Mouse (Mus musculus) heart, embryonic 15.5 days (tissue): Measurements from ENCODE around the gene Lpcat2. TPM values are rescaled to one million over a fixed set of nuclear protein-coding genes. Genes with fewer than 3 reads are reported as not detected.

Experiments
- ATAC-seq: fragments of 200-750 bp; cut with Nextera tagmentation; replicated peaks from 2 replicates; pipeline ENCODE4 v1.8.0; 2017; ENCODE audit warnings: low read depth, moderate TSS enrichment; ENCODE audit not compliant: insufficient number of reproducible peaks, insufficient read depth, low FRiP score
- H3K27ac ChIP-seq: fragments of 300-500 bp; sonication (generic); 2 replicates; pipeline ENCODE4 v1.5.1; 2015; ENCODE audit warnings: mild to moderate bottlenecking, inconsistent platforms
- H3K27me3 ChIP-seq: fragments of 300-500 bp; sonication (generic); 2 replicates; pipeline ENCODE4 v1.6.1; 2015; ENCODE audit warnings: inconsistent platforms
- H3K36me3 ChIP-seq: fragments of 300-500 bp; sonication (generic); 2 replicates; pipeline ENCODE4 v1.6.1; 2015; ENCODE audit warnings: mild to moderate bottlenecking, inconsistent platforms
- H3K4me1 ChIP-seq: fragments of 300-500 bp; sonication (generic); replicated peaks from 2 replicates; pipeline ENCODE4 v1.6.1; 2015; ENCODE audit warnings: inconsistent platforms
- H3K4me2 ChIP-seq: fragments of 300-500 bp; sonication (generic); 2 replicates; pipeline ENCODE4 v1.6.1; 2015; ENCODE audit warnings: inconsistent platforms, mild to moderate bottlenecking, moderate library complexity
- H3K4me3 ChIP-seq: fragments of 300-500 bp; sonication (generic); 2 replicates; pipeline ENCODE4 v1.5.1; 2015; ENCODE audit warnings: mild to moderate bottlenecking, inconsistent platforms
- H3K9ac ChIP-seq: fragments of 300-500 bp; sonication (generic); 2 replicates; pipeline ENCODE4 v1.6.1; 2015; ENCODE audit warnings: mild to moderate bottlenecking, inconsistent platforms
- H3K9me3 ChIP-seq: fragments of 300-500 bp; sonication (generic); replicated peaks from 2 replicates; pipeline ENCODE4 v1.6.1; 2016; ENCODE audit warnings: inconsistent platforms
- whole genome bisulfite sequencing: fragments of 180-500 bp; shearing (Covaris S2); methylation state at CpG from one replicate; pipeline ENCODE4 v1.1.7; 2015; ENCODE audit warnings: mixed read lengths; 5-methylcytosine and 5-hydroxymethylcytosine counted together
- polyA plus RNA-seq: library from polyadenylated mRNA; unstranded; fragments of >200 nt; fragmentation: Nextera tagmentation; extraction: Ambion mirVana; gene quantifications from 2 replicates; pipeline ENCODE4 v1.2.1, GENCODE M21; 2015

Gene Lpcat2
- polyA plus RNA-seq, 1 experiment from 2014 or later, result 4.0 TPM

DNA sequence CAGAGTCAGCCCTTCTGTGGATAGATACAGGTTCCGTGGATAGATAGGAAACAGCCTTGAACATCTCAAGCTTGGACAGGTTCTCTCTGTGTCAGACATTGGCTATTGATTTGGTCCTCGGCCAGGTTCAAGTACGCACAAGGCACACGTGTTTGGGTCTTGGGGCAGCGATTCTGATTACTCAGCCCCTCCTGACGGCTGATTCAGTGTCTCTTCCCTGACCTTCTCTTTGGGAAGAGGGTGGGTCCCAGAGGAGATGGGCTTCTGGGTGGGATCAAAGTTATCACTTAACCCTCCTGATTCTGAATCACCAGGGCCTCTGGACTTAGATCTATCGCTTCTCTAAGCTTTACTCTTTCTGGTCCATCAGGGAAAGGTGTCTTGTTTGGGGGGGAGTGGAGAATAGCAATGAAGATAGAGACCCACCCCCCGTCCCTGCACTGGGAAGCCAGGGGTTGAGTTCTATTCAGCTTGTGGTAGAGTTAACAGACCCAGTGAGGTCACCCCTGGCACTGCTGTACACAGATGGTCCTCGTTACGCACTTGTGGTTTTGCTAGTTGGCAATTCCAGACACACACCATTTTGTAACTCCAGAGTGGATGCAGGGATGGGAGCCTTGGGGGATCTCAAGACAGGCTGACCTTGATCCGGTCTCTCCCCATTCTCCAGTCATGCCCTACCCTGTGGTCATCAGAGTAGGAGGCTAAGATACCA is 20.2 kb upstream of the Lpcat2 start:
- no peaks in the 10 kb centered on the region for H3K9me3 ChIP-seq
- H3K4me1 ChIP-seq, result no peaks in the 10 kb centered on the region
- H3K9ac ChIP-seq, result no peak overlapping the region
- H3K36me3 ChIP-seq, result peaks cover 10% of the 10 kb centered on the region; the same call in 1 of the 2 replicates
- H3K4me3 ChIP-seq, result no peak overlapping the region
- H3K4me2 ChIP-seq, result no peak overlapping the region
- WGBS, result 77% methylated on average over 11 of the region's 11 CpGs
- H3K27me3 ChIP-seq, result no peaks in the 10 kb centered on the region
- no peak for ATAC-seq
- H3K27ac ChIP-seq, result no peak overlapping the region

DNA sequence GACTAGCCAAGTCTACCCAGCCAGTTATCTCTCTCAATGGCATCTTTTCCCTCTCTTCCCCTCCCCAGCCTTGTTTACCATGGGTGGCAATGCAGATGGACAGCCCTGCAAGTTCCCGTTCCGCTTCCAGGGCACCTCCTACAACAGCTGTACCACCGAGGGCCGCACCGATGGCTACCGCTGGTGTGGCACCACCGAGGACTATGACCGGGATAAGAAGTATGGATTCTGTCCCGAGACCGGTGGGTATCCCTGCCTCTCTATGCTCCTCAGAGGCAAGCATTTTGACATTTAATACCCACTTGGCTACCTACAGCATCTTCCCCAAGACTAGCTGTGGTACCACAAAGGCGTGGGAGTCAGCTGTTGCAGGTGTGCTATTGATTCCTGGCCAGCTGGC is 19.2 kb upstream of the Lpcat2 start:
- no peaks in the 10 kb centered on the region for H3K27me3 ChIP-seq
- H3K4me1 ChIP-seq, result no peaks in the 10 kb centered on the region
- WGBS, result 93% methylated on average over 11 of the region's 11 CpGs
- H3K27ac ChIP-seq, result no peak overlapping the region
- no peak for ATAC-seq
- no peak overlapping the region for H3K9ac ChIP-seq
- peaks cover 13% of the 10 kb centered on the region; the same call in 1 of the 2 replicates for H3K36me3 ChIP-seq
- no peak overlapping the region for H3K4me3 ChIP-seq
- H3K9me3 ChIP-seq, result no peaks in the 10 kb centered on the region
- H3K4me2 ChIP-seq, result no peak overlapping the region

DNA sequence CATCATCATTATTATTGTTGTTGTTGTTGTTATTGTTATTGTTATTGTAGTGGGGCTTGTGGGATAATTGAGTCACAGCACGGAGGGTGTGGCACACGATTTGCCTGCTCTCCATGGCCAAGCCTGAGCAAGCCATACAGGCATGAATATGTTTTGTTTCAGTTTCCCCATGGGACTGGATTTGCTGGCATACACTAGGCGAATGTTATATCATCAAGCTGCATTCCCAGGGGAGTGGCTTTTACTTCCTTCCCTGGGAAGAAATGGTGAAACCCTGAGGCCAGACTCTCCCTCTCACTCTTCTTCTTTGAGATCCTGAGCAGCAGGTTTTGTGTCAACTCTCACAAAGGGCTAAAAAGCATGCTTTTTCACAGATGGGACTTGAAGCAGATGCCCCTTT is 16.5 kb upstream of the Lpcat2 start:
- Histone ChIP-seq H3K27ac (no peak overlapping the region), H3K27me3 (no peaks in the 10 kb centered on the region), H3K9ac (no peak overlapping the region), H3K4me1 (no peaks in the 10 kb centered on the region), H3K9me3 (no peaks in the 10 kb centered on the region), H3K4me2 (no peak overlapping the region), H3K36me3 (0 out of 2 replicates have a peak, but pooled peaks cover 13% of the 10 kb centered on the region), H3K4me3 (no peak overlapping the region)
- WGBS, result 77% methylated on average over 3 of the region's 3 CpGs
- ATAC-seq, result no peak

DNA sequence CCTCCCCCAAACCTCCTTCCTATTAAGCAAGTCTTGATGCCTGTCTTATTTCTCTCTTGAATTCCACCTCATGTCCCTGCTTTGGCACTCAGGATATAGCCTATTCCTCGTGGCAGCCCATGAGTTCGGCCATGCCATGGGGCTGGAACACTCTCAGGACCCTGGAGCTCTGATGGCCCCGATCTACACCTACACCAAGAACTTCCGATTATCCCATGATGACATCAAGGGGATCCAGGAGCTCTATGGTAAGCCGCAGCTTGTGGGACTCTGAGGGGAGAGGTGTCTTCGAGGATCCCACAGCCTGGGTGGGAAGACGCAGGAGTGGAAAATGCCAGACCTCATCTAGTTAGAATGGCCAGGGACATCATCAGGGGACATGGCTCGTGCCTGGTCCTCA is 16.0 kb upstream of the Lpcat2 start:
- Histone ChIP-seq H3K4me1 (no peaks in the 10 kb centered on the region), H3K4me3 (no peak overlapping the region), H3K4me2 (no peak overlapping the region), H3K27ac (no peak overlapping the region), H3K9me3 (no peaks in the 10 kb centered on the region), H3K9ac (no peak overlapping the region), H3K36me3 (0 out of 2 replicates have a peak, but pooled peaks cover 13% of the 10 kb centered on the region), H3K27me3 (no peaks in the 10 kb centered on the region)
- no peak for ATAC-seq
- 83% methylated on average over 8 of the region's 8 CpGs for WGBS

DNA sequence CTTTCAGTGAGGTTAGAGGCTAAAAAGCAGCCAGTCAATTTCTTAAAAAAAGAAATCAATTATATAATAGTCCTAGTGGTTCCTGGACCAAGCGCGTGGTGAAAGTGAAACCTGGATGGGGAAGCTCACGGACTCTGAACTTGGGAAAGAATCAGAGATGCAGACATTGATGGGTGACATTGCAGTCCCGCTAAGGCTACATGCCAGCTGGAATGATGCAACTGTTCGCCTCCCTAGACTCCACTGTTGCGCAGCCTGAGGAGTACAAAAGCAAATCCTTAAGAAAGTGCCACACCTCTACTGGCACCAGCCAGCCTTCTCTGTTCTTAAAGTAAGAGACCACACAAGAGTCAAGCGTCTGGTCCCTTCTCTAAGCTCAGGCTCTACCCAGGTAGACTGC is 15.3 kb upstream of the Lpcat2 start:
- Histone ChIP-seq H3K9ac (no peak overlapping the region), H3K9me3 (no peaks in the 10 kb centered on the region), H3K27ac (no peak overlapping the region), H3K36me3 (0 out of 2 replicates have a peak, but pooled peaks cover 13% of the 10 kb centered on the region), H3K4me3 (no peak overlapping the region), H3K27me3 (no peaks in the 10 kb centered on the region), H3K4me2 (no peak overlapping the region), H3K4me1 (no peaks in the 10 kb centered on the region)
- ATAC-seq, result no peak
- 88% methylated on average over 7 of the region's 7 CpGs for WGBS

DNA sequence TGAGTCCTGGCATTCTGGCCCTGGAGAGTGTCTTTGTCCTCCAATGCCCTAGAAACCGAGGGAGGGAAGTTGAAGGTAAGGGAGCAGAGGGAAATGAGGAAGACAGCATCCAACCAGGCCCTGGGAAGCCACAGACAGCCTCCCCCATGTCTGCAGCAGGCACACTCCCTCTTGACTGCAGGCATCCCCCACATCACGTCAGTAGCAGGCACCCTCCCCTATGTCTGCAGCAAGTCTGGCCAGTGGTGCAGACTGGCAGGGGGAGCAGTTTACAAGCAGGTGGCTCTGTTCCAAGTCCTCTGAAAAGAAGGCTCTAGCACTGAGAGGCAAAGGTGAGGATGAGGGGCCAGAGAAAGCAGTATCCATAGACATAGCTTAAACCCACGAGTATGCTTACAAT is 8.5 kb upstream of the Lpcat2 start:
- Histone ChIP-seq H3K4me3 (no peak overlapping the region), H3K9ac (no peak overlapping the region), H3K27me3 (no peaks in the 10 kb centered on the region), H3K4me1 (peaks cover 33% of the 10 kb centered on the region), H3K36me3 (no peaks in the 10 kb centered on the region), H3K9me3 (no peaks in the 10 kb centered on the region), H3K27ac (peak overlapping the region; percentile 68), H3K4me2 (peak overlapping the region; percentile 31)
- peak; percentile 41; the same call in 1 of the 2 replicates for ATAC-seq
- 14% methylated on average over 3 of the region's 3 CpGs for WGBS

DNA sequence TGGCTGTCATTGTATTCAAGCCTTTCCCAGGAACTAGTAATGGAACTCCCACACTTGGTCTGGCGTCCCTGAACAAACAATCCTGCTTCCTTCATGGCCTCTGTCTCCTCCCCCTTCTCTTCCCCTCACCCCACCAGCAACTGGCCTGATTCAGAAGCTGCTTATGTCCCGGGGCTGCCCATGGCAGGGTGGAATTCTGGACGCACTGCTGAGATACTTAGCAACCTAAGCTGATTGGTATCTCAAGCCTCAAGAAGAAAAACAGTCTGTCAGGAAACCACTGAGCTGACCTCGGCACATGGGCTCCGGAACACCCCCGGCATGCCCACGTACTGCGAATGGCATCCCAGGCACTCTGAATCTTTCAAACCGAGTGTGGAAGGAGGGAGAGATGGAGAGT is 7.8 kb upstream of the Lpcat2 start:
- Histone ChIP-seq H3K9me3 (no peaks in the 10 kb centered on the region), H3K9ac (no peak overlapping the region), H3K27ac (peak overlapping the region; percentile 68), H3K27me3 (no peaks in the 10 kb centered on the region), H3K36me3 (no peaks in the 10 kb centered on the region), H3K4me3 (no peak overlapping the region), H3K4me1 (peaks cover 33% of the 10 kb centered on the region), H3K4me2 (peak overlapping the region; percentile 31)
- 26% methylated on average over 9 of the region's 9 CpGs for WGBS
- ATAC-seq, result peak; percentile 72

DNA sequence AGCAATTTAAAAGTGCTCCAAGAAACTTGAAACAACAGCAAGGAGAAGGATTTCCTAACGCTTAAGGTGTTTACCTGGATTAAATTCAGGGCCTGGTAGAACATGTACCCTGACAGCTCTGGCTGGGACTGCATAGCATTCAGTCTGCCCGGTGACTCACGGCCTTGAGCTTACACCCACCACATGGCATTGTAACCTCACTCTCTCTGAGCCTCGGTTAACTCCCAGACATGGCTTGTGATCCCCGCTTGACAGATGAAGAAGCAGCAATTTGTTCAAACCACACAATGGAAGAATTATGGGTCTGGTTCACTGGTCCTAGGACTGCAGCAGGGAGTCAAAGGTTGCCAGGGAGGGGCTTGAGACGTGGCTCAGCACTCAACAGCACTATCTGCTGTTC is 5.9 kb upstream of the Lpcat2 start:
- Histone ChIP-seq H3K4me3 (no peak overlapping the region), H3K9ac (no peak overlapping the region), H3K4me1 (peaks cover 33% of the 10 kb centered on the region), H3K4me2 (no peak overlapping the region), H3K27ac (no peak overlapping the region), H3K9me3 (no peaks in the 10 kb centered on the region), H3K36me3 (no peaks in the 10 kb centered on the region), H3K27me3 (peaks cover 5% of the 10 kb centered on the region; the same call in 1 of the 2 replicates)
- 67% methylated on average over 6 of the region's 6 CpGs for WGBS
- no peak for ATAC-seq

DNA sequence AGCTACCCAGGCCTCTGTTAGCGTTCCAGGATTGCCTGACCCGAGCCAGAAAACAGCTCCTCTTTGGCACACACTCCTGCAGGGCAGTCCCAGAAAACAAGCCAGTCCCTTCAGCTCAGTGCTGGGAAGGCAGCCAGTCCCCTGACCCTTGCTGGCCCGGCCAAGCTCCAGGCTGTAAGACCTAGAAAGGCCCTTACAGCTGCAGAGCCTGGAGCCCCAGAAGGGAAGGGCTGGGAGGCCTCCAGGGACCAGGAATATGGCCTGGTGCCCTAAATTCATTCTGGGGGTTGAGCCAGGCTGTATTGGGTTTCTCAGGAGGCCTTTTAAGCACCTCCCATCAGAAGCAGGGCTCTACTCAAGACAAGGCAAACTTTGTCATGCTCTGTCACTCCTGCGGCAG is 4.9 kb upstream of the Lpcat2 start:
- no peak overlapping the region for H3K4me3 ChIP-seq
- H3K9me3 ChIP-seq, result no peaks in the 10 kb centered on the region
- no peak overlapping the region for H3K9ac ChIP-seq
- no peaks in the 10 kb centered on the region for H3K36me3 ChIP-seq
- 46% methylated on average over 4 of the region's 4 CpGs for WGBS
- ATAC-seq, result peak; percentile 71
- H3K27me3 ChIP-seq, result peaks cover 9% of the 10 kb centered on the region; the same call in 1 of the 2 replicates
- H3K27ac ChIP-seq, result peak overlapping the region; percentile 62
- no peak overlapping the region for H3K4me2 ChIP-seq
- H3K4me1 ChIP-seq, result peaks cover 38% of the 10 kb centered on the region

DNA sequence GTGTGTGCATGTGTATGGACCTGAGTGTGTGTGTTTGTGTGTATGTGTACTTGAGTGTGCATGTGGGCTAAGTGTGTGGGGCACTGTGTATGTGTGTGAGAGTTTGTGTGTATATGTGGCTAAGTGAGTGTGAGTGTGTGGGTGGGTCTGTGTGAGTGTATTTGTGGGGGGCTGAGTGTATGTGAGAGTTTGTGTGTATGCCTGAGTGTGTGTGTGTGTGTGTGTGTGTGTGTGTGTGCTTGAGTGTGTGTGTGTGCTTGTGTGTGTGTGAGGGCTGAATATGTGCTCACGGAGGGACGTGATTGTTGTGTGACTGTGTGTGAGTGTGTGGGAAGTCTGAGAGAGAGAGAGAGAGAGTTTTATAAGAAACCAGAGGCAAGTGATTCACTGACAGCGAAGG is 3.8 kb upstream of the Lpcat2 start:
- WGBS, result 90% methylated on average over 3 of the region's 3 CpGs

DNA sequence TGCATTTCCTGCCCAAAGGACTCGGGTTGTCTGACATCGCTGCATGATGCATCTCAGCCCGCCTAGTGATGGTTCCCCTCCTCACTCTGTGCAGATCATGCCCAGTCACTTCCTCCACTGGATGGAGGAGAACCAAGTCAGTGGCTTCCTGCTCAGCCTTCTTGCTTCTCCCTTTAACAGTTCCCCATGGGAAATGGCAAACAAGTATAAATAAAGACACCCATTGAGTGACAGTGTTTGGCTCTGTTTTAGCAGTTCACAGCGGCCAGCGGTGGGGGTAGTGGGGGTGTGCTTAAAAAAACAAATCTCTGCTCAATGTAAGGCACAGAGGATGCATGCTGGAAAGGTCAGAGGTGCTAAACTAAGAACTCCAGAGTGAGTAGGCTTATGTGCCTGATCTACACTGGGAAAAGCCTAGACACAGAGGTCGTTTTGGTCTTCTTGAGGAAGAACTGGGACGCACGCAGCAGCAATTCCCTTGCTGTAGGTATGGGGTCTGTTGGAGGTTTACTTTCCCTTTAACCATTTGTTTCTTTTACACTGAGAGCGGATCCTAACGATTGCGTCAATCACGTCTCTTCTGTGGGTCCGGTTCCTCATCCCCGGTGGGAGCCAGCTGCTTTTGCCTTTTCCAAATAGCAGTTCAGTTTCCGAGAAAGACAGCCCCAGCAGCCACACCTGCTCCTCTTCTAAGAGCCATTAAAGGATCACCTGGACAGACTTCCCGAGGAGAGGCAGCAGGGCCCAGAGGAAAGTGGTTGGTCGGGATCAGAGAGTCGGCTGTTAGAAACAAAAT is 1.8 kb upstream of the Lpcat2 start:
- Histone ChIP-seq H3K36me3 (no peaks in the 10 kb centered on the region), H3K9ac (no peak overlapping the region), H3K27ac (no peak overlapping the region), H3K9me3 (no peaks in the 10 kb centered on the region), H3K4me1 (peaks cover 14% of the 10 kb centered on the region), H3K4me3 (no peak overlapping the region), H3K4me2 (no peak overlapping the region), H3K27me3 (peaks cover 14% of the 10 kb centered on the region; the same call in 1 of the 2 replicates)
- ATAC-seq, result no peak
- WGBS, result 59% methylated on average over 18 of the region's 18 CpGs

More for the DNA sequence above, 3.8 kb upstream of the Lpcat2 start:
- no peak overlapping the region for H3K4me2 ChIP-seq
- H3K27me3 ChIP-seq, result peaks cover 14% of the 10 kb centered on the region; the same call in 1 of the 2 replicates
- no peak overlapping the region for H3K9ac ChIP-seq
- no peak overlapping the region for H3K4me3 ChIP-seq
- no peaks in the 10 kb centered on the region for H3K9me3 ChIP-seq
- no peaks in the 10 kb centered on the region for H3K36me3 ChIP-seq
- H3K4me1 ChIP-seq, result peaks cover 28% of the 10 kb centered on the region
- ATAC-seq, result no peak
- no peak overlapping the region for H3K27ac ChIP-seq
